Mouse (Mus musculus): Measurements from ENCODE around the gene Cyren. TPM values are rescaled to one million over a fixed set of nuclear protein-coding genes. Genes with fewer than 3 reads are reported as not detected.
A peak's percentile ranks its signal among the peaks of the same experiment; 100 is the strongest.

Gene Cyren
- total and polyA plus RNA-seq, 2 experiments: 2.0 to 3.2 TPM

DNA sequence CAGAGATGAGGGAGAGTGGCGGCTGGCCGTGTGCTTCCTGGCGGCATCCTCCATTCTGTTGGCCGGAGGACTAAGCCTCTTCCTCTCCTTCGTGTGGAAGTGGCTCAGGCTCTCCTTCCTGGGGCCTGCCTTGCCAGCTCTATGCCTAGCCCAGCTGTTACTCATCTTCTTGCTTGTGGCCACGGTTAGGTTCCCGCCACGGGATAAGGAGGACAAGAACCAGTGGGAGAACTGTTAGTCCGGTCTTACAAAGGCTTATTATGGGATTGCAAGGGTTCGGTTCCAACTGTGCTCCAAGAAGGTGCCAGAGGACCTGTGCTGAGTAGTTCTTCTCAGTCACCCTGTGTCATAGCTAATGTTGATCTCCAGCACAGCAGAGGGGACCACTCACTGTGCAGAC lies 5.0 kb downstream of the Cyren start:
- no peaks in the 10 kb centered on the region for H3K79me2 ChIP-seq (ENCODE audit: control insufficient read depth, insufficient read depth, low read length)
- no peaks in the 10 kb centered on the region for H3K27me3 ChIP-seq (ENCODE audit: control insufficient read depth, insufficient read depth, low read length)
- peaks cover 10% of the 10 kb centered on the region for H3K4me1 ChIP-seq (ENCODE audit: control insufficient read depth, insufficient read depth, low read length)
- H3K27ac ChIP-seq (replicated peaks; ENCODE audit: insufficient read depth, low read depth, low read length): peak overlapping the region; percentile 32
- DNase-seq (ENCODE audit: extremely low read depth, low read depth, low spot score): no peak
- H3K36me3 ChIP-seq (ENCODE audit: control insufficient read depth, insufficient read depth, low read length): peaks cover 9% of the 10 kb centered on the region
- H3K4me3 ChIP-seq (ENCODE audit: insufficient read depth, low read depth, low read length): no peak overlapping the region
- WGBS: 73% methylated on average over 10 of the region's 10 CpGs
- TF ChIP-seq POLR2A (IDR thresholded peaks at IDR 0.05; ENCODE audit: extremely low read depth, insufficient read depth, low read length) (no peak), CTCF (IDR thresholded peaks at IDR 0.05; ENCODE audit: low read depth, low read length) (no peak)
- no peak overlapping the region for H3K9ac ChIP-seq (ENCODE audit: low read depth, low read length)

DNA sequence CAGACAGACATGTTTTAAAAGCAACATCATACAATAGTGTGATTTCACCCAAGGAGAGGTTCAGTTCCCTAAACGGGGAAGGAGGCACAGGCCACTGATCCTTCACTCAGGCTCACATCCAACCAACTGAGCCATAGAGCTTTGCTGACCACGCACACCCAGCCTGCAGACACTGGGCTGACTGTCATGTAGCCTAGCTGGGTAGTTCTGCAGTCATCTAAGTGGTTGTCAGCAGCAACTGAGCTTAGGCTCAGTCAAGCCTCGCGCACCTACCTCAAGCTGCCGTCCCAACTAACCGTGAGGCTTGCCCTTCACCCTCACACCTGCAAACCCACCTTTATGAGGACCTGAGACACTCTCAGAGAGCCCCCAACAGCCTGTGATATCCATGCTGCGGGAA lies 5.9 kb downstream of the Cyren start:
- WGBS: 88% methylated on average over 7 of the region's 7 CpGs
- Histone ChIP-seq H3K4me1 (ENCODE audit: control insufficient read depth, insufficient read depth, low read length) (peaks cover 8% of the 10 kb centered on the region), H3K27ac (replicated peaks; ENCODE audit: insufficient read depth, low read depth, low read length) (no peak overlapping the region)

DNA sequence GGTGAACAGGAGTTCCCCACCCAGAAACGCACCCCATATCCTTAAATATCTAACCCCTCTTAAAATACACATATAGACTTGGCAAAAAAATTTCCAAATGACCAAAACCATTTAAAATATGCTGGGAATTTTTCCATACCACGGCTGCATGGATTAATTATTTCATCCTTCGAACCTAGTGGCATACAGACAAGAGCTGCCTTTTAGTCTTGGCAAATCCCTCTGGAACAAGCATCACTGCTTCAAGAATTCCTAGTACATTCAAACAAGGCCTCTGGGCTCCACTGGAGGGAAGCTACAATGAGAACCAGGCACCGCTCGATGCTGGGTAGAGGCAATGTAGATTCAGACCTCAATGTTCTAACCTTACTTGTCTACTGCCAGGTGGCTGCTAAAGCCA lies 7.1 kb downstream of the Cyren start:
- Histone ChIP-seq H3K4me3 (ENCODE audit: insufficient read depth, low read depth, low read length) (no peak overlapping the region), H3K4me1 (ENCODE audit: control insufficient read depth, insufficient read depth, low read length) (peaks cover 14% of the 10 kb centered on the region), H3K9ac (ENCODE audit: low read depth, low read length) (no peak overlapping the region), H3K79me2 (ENCODE audit: control insufficient read depth, insufficient read depth, low read length) (no peaks in the 10 kb centered on the region), H3K36me3 (ENCODE audit: control insufficient read depth, insufficient read depth, low read length) (peaks cover 14% of the 10 kb centered on the region), H3K27me3 (ENCODE audit: control insufficient read depth, insufficient read depth, low read length) (no peaks in the 10 kb centered on the region), H3K27ac (replicated peaks; ENCODE audit: insufficient read depth, low read depth, low read length) (no peak overlapping the region)
- TF ChIP-seq POLR2A (IDR thresholded peaks at IDR 0.05; ENCODE audit: extremely low read depth, insufficient read depth, low read length) (no peak), CTCF (IDR thresholded peaks at IDR 0.05; ENCODE audit: low read depth, low read length) (no peak)
- no peak for DNase-seq (ENCODE audit: extremely low read depth, low read depth, low spot score)
- WGBS: 80% methylated on average over 5 of the region's 5 CpGs

More for the DNA sequence above, 5.9 kb downstream of the Cyren start:
- no peak overlapping the region for H3K9ac ChIP-seq (ENCODE audit: low read depth, low read length)
- no peak overlapping the region for H3K4me3 ChIP-seq (ENCODE audit: insufficient read depth, low read depth, low read length)
- no peaks in the 10 kb centered on the region for H3K27me3 ChIP-seq (ENCODE audit: control insufficient read depth, insufficient read depth, low read length)
- H3K36me3 ChIP-seq (ENCODE audit: control insufficient read depth, insufficient read depth, low read length): peaks cover 14% of the 10 kb centered on the region
- no peaks in the 10 kb centered on the region for H3K79me2 ChIP-seq (ENCODE audit: control insufficient read depth, insufficient read depth, low read length)
- no peak for TF ChIP-seq POLR2A (IDR thresholded peaks at IDR 0.05; ENCODE audit: extremely low read depth, insufficient read depth, low read length)
- no peak for TF ChIP-seq CTCF (IDR thresholded peaks at IDR 0.05; ENCODE audit: low read depth, low read length)
- DNase-seq (ENCODE audit: extremely low read depth, low read depth, low spot score): no peak

DNA sequence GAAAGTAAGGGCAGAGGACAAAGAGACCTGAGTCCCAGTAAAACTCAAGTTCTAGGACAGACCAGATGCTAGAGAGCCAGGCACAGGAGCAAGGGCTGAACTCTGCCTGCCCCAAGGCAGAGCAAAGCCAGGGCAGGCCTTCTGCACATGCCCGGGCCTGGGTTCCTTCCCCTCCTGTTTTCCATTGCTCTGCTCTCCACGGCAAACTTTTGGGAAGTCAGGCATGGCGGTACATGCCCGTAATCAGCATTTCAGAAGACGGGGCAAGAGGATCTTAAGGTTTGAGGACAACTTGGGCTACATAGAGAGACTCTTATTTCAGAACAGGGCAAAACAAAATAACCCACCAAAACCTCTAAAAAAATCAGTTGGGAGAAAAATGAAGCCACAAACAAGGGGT lies 7.7 kb downstream of the Cyren start:
- Histone ChIP-seq H3K9ac (ENCODE audit: low read depth, low read length) (no peak overlapping the region; the same call in 1 of the 2 replicates), H3K4me1 (ENCODE audit: control insufficient read depth, insufficient read depth, low read length) (peaks cover 15% of the 10 kb centered on the region), H3K36me3 (ENCODE audit: control insufficient read depth, insufficient read depth, low read length) (peaks cover 14% of the 10 kb centered on the region), H3K4me3 (ENCODE audit: insufficient read depth, low read depth, low read length) (no peak overlapping the region), H3K79me2 (ENCODE audit: control insufficient read depth, insufficient read depth, low read length) (no peaks in the 10 kb centered on the region), H3K27ac (replicated peaks; ENCODE audit: insufficient read depth, low read depth, low read length) (peak overlapping the region; percentile 65), H3K27me3 (ENCODE audit: control insufficient read depth, insufficient read depth, low read length) (no peaks in the 10 kb centered on the region)
- DNase-seq (ENCODE audit: extremely low read depth, low read depth, low spot score): no peak
- 77% methylated on average over 5 of the region's 5 CpGs for whole genome bisulfite sequencing
- TF ChIP-seq CTCF (IDR thresholded peaks at IDR 0.05; ENCODE audit: low read depth, low read length): no peak
- TF ChIP-seq POLR2A (IDR thresholded peaks at IDR 0.05; ENCODE audit: extremely low read depth, insufficient read depth, low read length): no peak

DNA sequence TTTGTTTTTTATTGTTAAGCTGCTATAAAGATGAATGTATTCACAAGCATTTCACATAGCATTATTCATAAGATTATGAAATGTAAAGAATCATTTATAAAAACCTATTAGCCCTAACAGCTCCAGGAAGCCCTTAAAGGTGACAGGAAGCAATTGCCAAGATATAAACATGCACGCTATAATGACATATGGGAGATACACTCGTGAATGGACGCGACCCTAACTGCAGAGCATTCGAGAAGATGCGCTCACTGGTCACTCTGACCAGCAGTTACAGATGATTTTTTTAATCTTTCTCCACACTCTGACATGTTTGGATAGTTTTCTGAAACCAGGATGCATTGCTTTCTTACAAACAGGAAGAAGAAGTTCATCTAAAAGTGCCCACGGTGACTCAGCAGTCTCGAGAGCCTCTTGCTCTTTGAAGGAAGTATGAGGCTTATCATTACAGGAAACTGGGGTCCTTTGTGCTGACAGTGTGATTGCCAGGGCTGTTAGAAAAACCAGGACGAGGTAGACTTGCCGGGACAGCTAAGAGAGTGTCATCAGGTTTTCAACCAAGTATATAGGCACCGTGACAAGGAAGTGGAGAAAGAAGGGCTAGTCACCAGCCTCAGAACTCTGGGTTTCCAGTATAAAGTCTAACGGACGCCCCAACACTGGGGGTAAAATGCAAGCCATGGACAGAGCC lies 8.5 kb downstream of the Cyren start:
- Histone ChIP-seq H3K27me3 (ENCODE audit: control insufficient read depth, insufficient read depth, low read length) (no peaks in the 10 kb centered on the region), H3K79me2 (ENCODE audit: control insufficient read depth, insufficient read depth, low read length) (peaks cover under 1% of the 10 kb centered on the region), H3K4me3 (ENCODE audit: insufficient read depth, low read depth, low read length) (no peak overlapping the region), H3K27ac (replicated peaks; ENCODE audit: insufficient read depth, low read depth, low read length) (peak overlapping the region; percentile 65), H3K4me1 (ENCODE audit: control insufficient read depth, insufficient read depth, low read length) (peaks cover 17% of the 10 kb centered on the region), H3K36me3 (ENCODE audit: control insufficient read depth, insufficient read depth, low read length) (peaks cover 14% of the 10 kb centered on the region), H3K9ac (ENCODE audit: low read depth, low read length) (no peak overlapping the region)
- TF ChIP-seq POLR2A (IDR thresholded peaks at IDR 0.05; ENCODE audit: extremely low read depth, insufficient read depth, low read length) (no peak), CTCF (IDR thresholded peaks at IDR 0.05; ENCODE audit: low read depth, low read length) (no peak)
- peak; percentile 59 for DNase-seq (ENCODE audit: extremely low read depth, low read depth, low spot score)
- WGBS: 69% methylated on average over 13 of the region's 13 CpGs

DNA sequence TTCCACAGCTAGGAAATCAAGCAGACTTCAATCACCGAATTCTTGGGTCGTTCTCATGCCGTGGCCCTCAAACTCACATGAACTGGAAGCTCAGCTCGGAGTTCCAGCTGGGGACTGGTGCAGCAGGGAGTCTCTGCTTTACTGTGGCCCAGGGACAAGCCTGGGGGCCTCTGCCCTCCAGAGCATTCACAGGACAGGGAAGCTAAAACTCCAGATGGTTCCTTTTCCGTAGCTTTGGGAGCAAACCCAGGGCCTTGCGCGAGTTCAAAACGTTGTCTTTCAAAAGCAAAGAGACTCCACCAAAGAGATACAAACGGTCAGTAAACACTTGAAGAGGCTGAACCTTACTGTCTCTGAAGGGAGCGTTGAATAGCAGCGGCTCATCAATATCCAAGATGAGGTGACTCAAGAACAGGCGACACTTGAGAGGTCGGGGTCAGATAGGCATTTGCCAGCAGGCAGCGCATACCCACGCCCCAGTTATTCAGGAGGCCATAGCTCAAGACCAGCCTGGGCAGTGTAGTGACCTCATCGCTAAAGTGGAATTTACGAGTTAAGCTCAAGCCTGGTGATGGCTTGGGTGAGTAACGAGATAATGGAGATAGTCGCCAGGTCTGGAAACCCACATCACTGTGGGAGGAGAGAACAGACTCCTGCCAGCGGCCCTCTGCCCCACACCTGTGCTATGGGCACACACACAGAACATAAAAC lies 9.2 kb downstream of the Cyren start:
- no peaks in the 10 kb centered on the region for H3K27me3 ChIP-seq (ENCODE audit: control insufficient read depth, insufficient read depth, low read length)
- peaks cover 6% of the 10 kb centered on the region for H3K79me2 ChIP-seq (ENCODE audit: control insufficient read depth, insufficient read depth, low read length)
- peaks cover 20% of the 10 kb centered on the region for H3K4me1 ChIP-seq (ENCODE audit: control insufficient read depth, insufficient read depth, low read length)
- TF ChIP-seq CTCF (IDR thresholded peaks at IDR 0.05; ENCODE audit: low read depth, low read length): no peak
- TF ChIP-seq POLR2A (IDR thresholded peaks at IDR 0.05; ENCODE audit: extremely low read depth, insufficient read depth, low read length): no peak
- H3K9ac ChIP-seq (ENCODE audit: low read depth, low read length): peak overlapping the region; percentile 10; the same call in 1 of the 2 replicates
- peak overlapping the region; percentile 64 for H3K27ac ChIP-seq (replicated peaks; ENCODE audit: insufficient read depth, low read depth, low read length)
- DNase-seq (ENCODE audit: extremely low read depth, low read depth, low spot score): no peak
- WGBS: 66% methylated on average over 20 of the region's 20 CpGs
- H3K4me3 ChIP-seq (ENCODE audit: insufficient read depth, low read depth, low read length): no peak overlapping the region
- H3K36me3 ChIP-seq (ENCODE audit: control insufficient read depth, insufficient read depth, low read length): peaks cover 14% of the 10 kb centered on the region

Data from liver, adult 2 months (tissue).